Mouse (Mus musculus) G1E-ER4 (cell line): ENCODE data around the gene Tmem132e. TPM values are rescaled to one million over a fixed set of nuclear protein-coding genes. Genes with fewer than 3 reads are reported as not detected.

Experiments used
- GATA1 ChIP-seq: IDR thresholded peaks from one replicate; pipeline ENCODE4 v1.8.0; 2012; ENCODE audit warnings: low read length, inconsistent platforms
- polyA plus RNA-seq: library from polyadenylated mRNA; stranded (reverse); fragments of >175 nt; gene quantifications from 2 replicates; pipeline ENCODE4 v1.2.3, GENCODE M21; 2012

Gene Tmem132e
- polyA plus RNA-seq, 1 experiment, result not detected

DNA sequence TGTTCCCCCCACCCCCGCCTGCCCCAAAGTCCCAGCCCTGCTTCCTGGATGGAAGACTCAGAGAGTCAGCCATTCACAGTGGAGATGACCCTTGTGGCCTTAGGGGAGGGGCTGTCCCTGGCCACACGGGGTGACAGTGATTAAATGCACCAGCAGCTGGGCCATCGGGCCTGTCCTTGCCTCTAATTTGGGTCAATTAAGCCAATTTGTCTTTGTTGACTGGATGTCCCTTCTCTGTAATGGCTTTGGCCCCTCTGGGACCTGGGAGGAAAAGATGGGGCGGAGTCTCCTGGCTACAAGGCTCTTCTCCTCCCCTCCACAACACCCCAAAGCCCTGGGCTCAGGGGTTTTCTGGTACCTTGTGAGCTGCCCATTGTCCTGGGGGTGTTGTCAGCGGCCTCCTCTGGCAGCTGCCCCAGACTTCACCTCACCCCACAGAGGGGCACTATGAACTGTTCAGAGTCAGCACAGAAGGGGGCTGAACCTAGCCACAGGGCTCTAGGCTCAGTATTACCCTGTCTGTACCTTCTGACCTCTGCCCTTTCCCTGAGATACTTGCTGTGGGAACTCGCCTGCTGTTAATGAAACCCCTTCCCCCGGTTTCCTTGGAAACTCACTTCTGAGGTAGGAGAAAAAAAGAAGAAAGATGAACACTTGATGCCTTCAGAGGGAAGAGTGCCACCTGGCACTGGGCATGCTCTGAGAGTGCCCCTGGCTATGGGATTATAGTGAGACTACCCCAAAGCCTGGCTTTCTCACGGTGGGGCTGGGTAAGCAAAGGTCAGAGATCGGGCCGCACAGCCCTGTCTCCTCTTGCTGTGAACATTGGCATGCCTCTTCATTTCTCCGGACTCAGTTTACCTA, 17.9 kb downstream of the Tmem132e start:
- no peak for TF ChIP-seq GATA1

- TF ChIP-seq GATA1, result no peak
Observed at GRCm38 (mm10) chr11:82412496-82412895, 23.8 kb downstream of the Tmem132e start.

- no peak for TF ChIP-seq GATA1
Observed at GRCm38 (mm10) chr11:82418337-82419041, 29.8 kb downstream of the Tmem132e start.

DNA sequence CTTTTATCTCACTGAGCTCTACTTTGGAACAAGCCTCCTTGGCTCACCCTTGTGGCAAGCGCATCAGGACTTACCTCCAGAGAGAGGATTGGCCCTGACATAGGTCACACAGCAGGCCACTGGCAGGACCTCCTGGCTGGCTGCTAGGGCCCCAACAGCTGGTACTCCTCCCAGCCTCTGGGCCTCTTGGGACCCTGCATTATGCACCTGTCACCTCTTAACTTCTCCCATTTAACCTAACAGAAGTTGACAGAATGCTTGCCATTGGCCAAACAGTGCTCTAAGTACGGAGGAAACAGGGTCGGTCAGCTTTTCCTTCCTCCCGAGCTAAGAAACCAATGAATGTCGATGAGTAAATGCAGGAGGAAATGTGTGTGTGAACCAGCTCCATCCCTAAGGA, 33.2 kb downstream of the Tmem132e start:
- no peak for TF ChIP-seq GATA1

- TF ChIP-seq GATA1, result no peak
Observed at GRCm38 (mm10) chr11:82423521-82423920, 34.8 kb downstream of the Tmem132e start.

- no peak for TF ChIP-seq GATA1
Observed at GRCm38 (mm10) chr11:82428801-82429200, 40.1 kb downstream of the Tmem132e start.

- TF ChIP-seq GATA1, result no peak
Observed at GRCm38 (mm10) chr11:82434091-82434831, 45.6 kb downstream of the Tmem132e start.

GRCm38 (mm10) chr11:82434832-82435182, 46.1 kb downstream of the Tmem132e start:
- TF ChIP-seq GATA1, result no peak

DNA sequence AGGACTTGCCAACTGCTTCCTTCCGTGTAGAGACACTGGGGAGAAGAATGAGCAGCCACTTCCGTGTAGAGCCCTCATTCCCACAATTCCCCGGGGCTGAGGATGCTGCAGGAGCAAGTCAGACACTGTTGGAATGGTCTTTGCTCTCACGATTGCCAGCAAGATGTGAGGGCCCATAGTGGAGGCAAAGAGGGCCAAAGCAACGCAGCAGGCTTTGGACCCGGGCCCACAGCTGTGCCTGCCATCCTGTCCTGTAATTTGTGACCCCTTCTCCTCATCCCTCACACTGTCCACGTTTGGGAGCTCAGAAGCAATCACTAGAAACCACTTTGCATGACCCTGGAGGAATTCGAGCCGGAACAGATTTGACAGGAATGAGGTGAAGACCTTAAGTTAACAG, 59.8 kb downstream of the Tmem132e start:
- TF ChIP-seq GATA1, result no peak

GRCm38 (mm10) chr11:82452516-82452915, 63.8 kb downstream of the Tmem132e start:
- TF ChIP-seq GATA1, result no peak

- no peak for TF ChIP-seq GATA1
Observed at GRCm38 (mm10) chr11:82453230-82453629, 64.5 kb downstream of the Tmem132e start.

- no peak for TF ChIP-seq GATA1
Observed at GRCm38 (mm10) chr11:82461326-82461725, 72.6 kb downstream of the Tmem132e start.

GRCm38 (mm10) chr11:82465536-82465935, 76.8 kb downstream of the Tmem132e start:
- TF ChIP-seq GATA1, result no peak

DNA sequence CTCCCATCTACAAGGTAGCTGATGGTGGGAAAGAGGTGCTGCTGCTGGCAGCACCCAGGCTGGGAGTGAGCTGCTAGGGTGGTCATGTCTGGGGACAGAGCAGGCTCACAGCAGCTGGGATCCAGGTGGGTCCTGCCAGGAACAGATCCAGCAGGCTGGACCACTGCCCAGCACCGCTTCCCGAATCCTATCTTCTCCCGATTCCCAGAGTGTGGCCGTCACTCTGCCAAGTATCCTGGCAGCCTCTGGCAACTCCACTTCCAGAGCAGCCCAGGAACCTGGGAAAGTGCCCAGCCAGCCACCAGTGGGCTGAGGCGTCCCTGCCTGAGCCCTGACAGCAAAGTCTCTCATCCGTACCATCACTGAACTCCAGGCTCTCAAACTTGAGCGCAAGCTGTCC, 78.5 kb downstream of the Tmem132e start:
- TF ChIP-seq GATA1, result no peak

- no peak for TF ChIP-seq GATA1
Observed at GRCm38 (mm10) chr11:82471076-82471475, 82.4 kb downstream of the Tmem132e start.

DNA sequence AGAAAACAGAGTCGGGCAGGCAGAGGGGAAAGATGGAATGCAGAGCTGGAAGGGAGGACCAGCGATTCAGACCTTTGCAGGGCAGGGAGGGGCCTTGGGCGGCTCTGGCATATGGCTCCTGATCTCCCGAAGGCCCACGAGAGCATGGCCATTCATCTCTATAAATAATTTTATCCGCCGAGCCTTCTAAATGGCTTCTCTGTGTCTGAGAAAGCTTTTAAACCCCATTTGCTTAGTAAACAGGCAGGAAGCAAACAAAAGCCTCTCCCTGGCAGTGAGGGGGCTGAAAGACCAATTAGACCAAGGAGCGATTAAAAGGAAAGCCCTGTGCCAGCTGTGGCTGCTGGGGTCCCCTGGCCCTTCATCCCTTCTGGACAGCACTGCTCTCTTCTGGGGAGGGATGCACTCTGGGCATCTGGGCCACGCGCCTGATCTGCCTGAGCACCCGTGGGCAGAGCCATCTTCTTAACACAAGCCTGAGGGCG, 84.5 kb downstream of the Tmem132e start:
- no peak for TF ChIP-seq GATA1
